Mouse (Mus musculus) fibroblast of lung, adult 2 months (primary cell): ENCODE measurements around the gene Rab7b.

Experiments used
- DNase-seq: peaks from one replicate; pipeline ENCODE4 v3.0.0-alpha.2; 2011; ENCODE audit warnings: low read depth

The Rab7b gene

DNA sequence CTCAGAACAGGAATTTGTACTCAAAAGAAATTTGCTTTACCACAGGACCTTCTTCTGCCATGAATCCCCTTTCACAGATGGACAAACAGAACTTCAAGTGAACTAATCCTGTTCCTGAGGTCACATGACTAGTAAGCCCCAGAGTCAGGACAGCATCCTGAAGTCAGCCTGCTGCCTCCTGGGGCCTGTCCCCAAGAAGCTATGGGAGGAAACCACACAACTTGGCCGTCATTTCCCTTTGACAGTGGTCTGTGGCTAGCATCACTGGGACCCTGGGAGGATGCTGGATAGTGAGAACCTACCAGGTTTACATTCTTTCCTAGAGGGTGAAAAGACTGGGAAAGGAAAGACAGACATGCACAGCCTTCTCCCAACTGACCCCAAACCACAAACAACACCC lies 50.3 kb downstream of the Rab7b start:
- no peak for DNase-seq

DNA sequence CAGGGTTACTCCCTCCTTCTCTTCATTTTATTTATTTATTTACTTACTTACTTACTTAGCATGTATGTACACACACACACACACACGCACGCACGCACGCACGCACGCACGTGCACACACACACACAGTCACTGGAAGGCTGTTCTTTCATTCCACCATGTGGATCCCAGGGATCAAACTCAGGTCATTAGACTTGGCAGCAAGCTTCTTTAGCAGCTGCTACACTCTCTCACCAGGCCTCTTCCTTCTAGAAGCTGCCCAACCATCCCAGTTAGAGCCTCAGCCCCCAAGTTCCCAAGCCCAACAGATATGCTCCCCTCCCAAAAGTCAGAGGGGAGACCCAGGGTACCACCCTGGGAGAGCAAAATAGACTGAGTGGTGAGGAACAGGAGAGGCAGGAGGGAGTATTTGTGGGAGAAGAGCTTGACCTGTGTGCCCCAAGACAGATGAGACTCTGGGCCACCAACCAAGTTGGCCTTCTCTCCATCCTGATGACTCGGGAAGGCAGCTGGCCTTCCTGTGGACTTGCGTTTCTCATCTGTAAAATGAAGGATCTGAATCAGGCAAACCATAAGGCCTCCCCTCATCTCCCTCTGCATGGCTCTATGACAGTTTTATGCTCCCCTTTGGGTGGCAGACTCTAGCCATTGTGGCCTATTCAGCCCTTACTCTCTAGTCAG lies 51.1 kb downstream of the Rab7b start:
- DNase-seq, result no peak

DNA sequence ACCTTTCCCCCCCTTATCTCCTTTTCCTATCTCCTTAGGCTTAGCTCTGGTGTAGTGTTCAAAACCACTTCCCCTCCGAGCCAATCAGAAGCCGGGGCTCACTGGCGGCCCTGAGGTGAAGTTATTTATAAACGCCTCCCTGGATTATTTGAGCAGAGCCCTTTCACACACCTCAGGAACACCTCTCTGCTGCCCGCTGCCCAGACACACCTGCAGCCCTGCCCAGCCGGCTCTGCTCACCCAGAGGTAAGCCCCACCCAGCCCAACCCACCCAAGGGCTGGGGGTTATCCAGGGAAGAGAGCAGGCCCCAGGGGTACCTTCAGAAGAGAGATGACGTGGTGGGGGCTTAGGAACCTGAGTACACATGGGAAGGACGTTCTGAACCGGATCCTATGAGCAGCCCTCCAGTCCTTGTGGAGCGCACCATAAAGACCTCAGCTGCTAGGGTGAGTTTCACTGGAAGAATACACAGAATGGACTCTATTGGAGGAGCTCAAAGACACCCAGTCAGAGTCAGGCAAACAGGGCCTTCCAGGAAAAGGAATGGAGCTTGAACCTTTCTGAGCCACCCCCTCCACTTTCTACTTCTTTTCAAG lies 55.5 kb downstream of the Rab7b start, which contains the start of gene Slc26a9:
TSS of gene Slc26a9 (plus strand) at position 155 of the 597 bp plus-strand sequence.
- DNase-seq, result no peak

DNA sequence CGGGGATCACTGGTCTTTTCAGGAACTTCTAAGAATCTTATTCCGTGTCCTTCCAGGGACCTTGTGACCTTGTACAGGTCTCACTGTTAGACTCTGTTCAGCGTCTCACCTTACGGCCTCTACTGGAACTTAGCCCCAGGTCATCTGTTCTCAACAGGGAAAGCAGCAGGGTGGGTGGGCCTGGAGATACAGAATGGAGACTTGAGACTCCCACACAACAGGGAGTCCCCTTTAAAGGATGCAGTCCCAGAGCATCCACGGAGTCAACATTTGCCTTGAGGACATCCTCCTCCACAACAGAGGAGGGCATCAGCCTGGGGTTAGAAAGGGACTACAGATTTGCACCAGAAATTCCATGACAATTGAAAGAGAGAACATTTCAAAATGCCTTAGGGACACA lies 56.9 kb downstream of the Rab7b start:
- DNase-seq, result no peak

DNA sequence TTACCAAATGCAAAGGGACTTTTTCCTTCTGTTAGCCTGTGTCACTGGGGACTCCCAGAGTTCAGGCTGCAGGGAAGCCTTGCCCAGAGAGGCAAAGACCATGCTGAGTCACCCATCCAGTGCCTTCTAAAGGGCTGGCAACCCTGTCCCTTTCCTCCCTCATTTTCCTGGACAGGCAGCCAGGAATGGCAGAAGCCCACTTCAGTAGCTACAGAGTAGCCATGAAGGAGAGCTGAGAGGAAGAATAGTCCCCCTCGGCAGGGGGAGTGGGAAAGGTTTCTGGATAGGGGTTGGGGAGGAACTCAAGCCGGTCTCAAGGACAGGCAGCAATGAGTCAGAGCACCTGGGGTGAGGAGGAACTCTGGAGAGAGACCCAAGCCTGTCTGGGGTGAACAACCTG lies 59.3 kb downstream of the Rab7b start:
- DNase-seq, result no peak

DNA sequence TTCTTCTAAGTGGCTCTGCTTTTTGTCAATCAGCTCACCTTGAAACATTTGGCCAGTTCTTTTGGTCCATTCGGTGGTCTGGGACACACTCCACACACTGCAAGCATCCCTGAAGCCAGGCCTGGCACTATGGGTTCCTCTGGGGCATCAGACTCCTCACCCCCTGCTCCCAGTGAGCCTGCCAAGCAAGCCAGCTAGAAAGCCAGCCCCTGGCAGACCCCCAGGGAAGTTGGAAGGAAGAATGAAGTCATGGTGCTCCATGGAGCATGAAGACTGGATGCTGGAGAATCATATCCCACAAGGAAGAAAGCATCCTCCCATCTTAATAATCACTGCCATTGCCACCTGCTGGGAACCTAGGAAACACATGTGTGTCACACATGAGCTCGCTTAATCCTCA lies 60.1 kb downstream of the Rab7b start:
- no peak for DNase-seq

DNA sequence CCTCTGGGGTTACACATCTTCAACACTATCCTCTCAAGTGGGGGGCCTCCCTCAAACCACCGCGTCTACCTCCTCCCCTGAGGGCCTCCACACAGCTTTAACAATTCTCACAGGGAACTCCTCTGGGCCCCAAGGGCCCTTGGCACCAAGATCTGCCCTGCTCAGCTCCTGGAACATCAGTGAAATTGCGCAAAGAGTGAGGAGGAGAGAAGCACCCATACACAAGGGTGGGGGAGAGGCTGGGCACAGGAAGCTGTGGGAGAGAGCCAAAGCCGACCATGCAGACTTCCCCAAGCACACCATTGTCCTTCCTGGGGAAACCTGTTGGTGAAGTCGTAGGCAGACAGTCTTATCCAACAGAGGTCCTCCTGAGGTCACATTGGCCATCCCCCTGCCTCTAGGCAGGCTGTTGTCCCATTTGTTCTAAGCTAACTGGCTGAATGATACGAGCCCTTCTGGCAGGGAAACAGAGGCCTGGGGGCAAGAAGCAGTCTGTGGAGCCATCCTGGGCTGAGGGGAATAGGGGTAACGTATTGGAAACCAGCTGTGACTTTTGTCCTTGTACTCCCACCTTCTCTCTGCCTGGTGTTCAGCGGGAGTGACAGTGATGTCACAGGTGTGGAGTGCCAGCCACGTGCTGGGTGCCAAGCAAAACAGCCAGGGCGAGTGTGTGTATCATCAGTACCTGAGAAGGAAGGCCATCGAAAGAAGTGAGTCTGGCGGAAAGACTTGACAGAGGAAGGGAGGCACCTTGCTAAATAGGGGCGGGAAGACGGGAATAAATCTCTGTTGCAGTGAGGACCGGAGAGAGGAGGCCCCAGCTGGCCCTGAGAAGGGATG lies 61.4 kb downstream of the Rab7b start:
- no peak for DNase-seq

DNA sequence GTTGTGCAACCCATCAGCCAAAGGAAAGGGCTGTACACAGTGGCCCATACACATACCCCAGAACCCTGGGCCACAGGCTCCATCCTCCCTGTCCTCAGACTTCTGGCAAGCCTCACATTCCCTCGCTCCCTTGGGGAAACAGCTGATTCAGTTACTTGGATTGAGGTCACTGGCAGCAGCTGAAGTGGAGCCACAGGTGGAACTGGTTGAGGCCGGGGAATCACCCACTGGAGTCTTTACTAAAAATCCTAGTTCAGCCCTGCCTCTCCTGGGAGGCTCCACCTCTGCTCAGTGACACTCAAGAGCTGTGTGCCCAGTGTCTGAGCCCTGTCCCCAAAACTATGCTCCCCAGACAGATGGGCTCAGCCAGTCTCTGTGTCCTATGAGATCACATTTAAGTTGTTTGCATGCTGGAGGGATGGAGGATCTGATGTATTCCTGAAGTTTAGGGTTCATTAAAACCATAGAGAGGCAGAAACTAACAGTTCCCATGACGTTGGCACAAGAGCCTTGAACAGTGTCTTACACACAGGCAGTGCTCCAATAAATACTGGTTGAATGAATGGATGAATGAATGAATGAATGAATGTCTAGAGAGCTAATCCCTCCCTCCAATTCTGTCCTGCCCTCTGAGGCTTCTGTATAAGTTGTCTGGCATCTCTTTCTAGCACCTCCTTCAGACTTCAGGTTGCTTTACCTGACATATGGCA lies 62.8 kb downstream of the Rab7b start:
- no peak for DNase-seq

DNA sequence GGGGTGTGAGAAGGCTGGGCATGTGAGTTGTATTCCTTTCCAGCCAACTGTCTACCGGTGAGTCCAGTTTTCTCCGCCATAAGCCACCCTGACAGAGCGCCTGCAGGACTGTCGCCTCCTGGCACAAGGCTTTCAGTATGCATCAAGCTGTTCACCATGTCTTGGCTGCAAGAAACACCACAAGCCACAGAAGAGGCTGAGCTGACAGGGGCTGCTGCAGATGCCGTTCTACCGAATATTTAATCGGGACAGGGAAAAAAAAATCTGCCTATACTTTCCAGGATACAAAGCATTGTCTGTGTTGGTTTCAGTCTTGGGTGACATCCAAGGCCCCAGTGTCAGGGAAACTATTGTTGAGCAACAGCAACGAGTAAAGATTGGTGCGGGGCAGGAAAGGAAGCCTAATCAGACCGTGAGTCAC lies 63.4 kb downstream of the Rab7b start:
- peak; percentile 61 for DNase-seq

DNA sequence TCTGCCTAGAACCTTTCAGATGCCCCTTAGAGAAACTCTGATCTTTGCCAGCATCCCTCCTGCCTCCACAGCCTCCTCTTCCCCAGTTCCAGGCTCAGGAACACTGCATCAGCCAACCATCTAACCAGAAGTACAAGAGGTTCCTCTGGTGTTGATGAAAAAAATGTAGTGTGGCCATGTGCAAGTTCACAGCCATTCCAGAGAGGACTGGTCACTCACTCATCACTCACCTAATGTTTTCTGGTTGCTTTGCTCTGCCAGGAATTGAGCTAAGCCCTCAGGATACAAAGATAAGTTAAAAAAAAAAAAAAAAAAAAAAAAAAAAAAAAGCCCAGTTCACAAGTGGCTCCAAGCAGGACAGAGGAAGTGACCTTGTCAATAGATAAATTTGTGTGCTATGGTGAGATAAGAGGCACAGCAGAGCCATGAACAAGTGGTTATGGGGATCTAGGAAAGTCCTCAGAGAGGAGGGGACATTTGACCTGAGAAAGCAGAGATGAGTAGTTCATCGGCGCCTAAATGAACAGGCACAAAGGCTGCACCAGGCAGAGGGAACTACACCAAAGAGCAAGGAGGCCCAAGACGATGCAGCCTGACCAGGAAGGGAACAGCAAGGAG lies 65.8 kb downstream of the Rab7b start:
- DNase-seq, result no peak

DNA sequence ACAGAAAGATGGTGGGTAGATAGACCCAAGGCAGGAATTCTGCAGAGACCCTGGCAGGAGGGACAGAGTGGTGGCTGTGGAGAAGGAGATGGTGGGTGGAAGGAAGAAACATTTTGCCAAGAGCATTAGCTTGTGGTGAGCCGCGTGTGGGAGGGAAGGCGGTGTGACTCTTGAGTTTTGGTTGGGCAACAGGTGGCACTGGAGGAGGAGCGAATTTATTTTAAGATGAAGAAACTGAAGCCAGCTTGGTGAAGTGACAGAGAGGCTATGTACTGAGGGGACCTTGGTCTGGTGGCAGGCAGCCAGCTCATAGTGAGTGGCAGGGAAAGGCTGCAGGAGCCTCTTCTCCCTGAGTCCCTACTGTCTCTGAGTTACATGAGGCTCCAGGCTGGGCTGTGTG lies 66.4 kb downstream of the Rab7b start:
- no peak for DNase-seq

DNA sequence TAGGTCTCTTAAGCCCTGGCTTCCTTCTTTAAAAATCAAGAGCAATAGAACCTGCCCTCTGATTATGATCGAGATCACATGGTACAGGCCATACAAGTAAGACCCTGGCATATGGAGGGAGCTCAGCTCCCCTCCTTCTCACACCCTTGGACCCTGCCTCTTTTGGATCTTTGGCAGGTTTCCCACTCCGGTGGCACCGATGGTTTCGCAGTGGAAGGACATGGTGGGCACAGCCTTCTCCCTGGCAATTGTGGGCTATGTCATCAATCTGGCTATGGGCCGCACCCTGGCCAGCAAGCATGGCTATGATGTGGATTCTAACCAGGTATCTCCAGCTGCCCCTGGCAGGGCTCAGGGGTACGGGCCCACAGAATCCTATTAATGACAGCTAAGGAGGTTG lies 68.7 kb downstream of the Rab7b start:
- DNase-seq, result no peak

DNA sequence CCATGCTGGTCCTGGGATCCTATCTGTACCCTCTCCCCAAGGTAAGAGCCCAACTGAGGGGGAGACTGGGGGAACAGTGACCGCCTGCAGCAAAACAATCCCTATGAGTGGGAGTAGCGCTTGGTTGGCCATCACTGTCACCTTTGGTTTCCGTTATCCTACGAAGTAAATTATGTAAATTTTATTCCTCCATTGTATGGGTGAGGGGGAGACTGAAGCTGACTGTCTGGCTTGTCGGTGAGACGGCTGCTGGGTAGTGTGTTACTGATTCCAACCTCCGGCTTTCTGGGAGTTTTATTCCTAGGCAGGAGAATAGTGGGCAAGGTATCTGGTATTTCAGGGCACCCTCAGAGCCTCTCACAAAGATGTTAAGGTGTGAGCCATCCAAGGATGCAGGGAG lies 70.3 kb downstream of the Rab7b start:
- DNase-seq, result no peak

DNA sequence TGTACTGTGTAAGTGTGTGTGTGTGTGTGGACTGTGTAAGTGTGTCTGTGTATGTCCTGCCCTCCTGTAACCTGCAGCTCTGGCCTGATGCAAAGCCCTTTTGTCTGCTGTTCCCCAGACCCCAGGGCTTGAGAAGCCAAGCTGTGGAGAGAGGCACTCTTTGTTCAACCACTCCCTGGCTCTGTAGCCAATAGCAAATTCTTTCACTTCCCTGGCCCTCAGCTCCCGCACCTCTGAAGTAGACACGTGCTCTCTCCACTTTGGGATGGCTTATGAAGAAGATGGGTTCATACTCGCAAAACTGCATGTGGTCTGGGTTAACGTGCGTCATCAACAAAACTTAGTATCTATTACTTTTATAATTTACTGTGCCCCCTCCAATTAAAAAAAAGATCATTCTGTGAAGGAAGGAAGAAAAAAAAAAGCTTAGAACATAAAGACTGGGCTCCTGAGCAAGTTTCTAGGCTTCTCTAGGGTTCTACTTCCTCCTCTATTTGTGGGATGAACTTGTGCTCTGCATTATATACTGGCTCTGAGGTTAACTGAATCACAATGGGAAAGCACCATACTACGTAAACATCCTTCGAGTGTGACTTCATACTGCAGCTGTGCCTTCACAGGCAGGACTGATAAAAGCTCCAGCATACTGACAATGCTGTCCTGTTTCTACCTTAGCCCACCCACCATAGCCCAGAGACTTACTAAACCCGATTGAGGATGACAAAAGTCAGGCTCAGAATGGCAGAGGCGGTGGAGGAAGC lies 71.4 kb downstream of the Rab7b start:
- no peak for DNase-seq

DNA sequence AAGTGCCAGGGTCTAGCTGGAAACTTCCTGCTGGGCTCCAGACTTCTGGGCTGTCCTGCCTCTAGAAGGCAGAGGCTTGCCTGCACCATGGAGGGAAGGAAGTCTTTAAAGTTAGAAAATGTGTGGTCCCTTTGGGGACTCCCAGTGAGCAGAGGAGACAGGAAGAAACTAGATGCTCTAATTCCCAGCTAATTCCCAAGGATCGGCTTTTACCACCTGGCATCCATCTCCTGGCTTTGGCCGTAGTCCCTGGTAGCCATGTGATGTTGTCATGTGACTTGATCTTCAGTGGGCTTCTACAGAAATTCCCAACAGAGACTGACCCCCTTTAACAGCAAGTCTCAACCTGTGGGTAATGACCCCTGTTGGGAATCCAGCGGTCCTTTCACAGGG lies 71.9 kb downstream of the Rab7b start:
- DNase-seq, result no peak

DNA sequence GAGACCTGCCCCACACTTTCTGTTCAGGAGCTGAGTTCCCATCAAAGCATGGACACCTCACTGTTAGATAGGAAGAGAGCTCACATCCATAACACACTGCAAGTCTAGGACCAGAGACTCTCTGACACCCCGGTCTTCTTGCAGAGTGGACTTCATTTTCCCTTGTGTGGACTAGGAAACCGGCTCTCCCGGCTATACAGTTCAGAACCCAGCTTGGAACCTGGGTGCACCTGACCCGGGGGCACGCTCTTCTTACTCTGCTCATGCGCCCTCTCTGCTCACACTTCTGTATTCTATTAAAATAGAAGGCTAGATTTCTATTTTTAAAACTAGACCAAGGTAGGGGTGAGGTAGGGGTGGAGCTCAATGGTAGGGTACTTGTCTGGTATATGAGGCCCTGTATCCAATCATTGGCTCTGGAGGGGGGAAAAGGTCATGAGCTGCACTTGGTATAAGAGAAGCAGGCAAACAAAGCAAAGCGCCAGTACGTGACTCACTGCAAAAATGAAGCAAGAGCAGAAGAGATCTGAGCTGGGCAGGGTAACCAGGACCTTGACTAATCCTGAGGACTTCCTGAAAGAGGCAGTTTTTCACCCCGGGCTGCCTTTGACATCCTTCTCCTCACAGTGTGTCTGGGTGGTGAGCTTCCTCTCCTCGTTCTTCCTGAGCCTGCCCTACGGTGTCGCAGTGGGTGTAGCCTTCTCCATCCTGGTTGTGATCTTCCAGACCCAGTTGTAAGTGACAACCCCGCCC lies 72.8 kb downstream of the Rab7b start:
- no peak for DNase-seq

DNA sequence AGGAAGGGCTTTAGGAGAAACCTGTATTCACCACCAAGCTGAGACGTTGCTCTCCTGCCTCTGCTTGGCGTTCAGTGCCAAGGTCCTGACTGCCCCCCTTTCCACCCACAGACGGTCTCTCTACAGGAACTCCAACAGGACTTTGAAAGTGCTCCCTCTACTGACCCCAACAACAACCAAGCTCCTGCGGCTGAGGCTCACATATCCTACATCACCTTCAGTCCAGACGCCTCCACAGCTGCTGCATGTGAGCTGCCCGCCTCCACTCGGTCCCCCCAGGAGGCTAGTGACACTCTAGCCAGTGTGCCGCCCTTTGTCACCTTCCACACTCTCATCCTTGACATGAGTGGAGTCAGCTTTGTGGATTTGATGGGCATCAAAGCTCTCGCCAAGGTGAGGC lies 75.2 kb downstream of the Rab7b start:
- no peak for DNase-seq

DNA sequence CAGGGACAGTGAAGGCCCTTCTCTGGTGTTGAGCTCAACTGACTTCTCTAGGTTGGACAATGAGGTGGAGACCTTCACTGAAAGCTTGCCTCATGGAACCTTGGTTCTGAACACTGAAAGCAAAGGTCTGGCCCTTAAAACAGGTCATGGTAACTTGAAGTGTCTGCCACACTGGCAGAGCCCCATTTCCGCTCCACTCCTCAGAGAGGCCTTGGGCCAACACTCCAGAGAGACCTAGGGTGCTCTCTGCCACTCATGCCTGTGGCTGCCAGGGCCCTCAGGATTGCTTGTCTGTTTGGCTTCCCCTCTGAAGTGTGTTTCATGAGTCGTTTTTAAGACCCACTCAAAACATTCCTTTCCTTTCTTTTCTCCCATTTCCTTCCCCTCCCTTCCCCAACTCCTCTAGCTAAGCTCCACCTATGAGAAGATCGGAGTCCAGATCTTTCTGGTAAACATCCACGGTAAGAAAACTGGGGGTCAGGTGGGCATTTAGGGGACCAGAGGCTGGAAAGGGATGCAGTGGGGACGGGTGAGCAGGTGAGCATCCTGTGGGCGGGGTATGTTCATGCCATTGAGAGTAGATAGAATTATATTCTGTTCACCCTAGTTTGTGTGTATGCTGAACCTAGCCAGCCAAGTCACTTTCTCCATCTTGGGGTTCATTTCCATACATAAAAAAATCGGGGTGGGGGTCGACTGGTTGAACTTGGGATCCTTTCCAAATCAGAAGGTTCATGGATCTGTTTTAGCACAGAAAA lies 76.3 kb downstream of the Rab7b start:
- no peak for DNase-seq
